In genomic region chr10:59524675-59525074, GRCm38 (mm10) we compare ENCODE assay signal across 21 mouse cellular contexts.
DNase-seq lines count a peak whose midpoint lies in the region; ATAC-seq and TF ChIP-seq lines count a peak whose summit lies in the region.
"Had no signal": no experiment of that assay in that cellular context is flagged by ENCODE, and none has a peak within 500 bp of the region (broad histone marks: within the 10 kb centered on the region; RNA-seq: fewer than 3 reads in every experiment).

No protein-coding gene starts in this region.

- TF ChIP-seq CTCF in ES-Bruce4 (IDR thresholded peaks at IDR 0.05; ENCODE audit: low read depth, low read length), result no peak

- peak overlapping the region; percentile 54; the same call in 1 of the 2 replicates for H3K4me2 ChIP-seq in heart, embryonic 13.5 days
- no peak overlapping the region for H3K4me2 ChIP-seq in intestine, embryonic 15.5 days (replicated peaks)
- H3K4me2 ChIP-seq: embryonic facial prominence, embryonic 15.5 days; liver, embryonic 13.5 days; midbrain, embryonic 11.5 days; neural tube, embryonic 12.5 days had no signal

- peak overlapping the region; percentile 12 for H3K9ac ChIP-seq in heart, embryonic 13.5 days
- H3K9ac ChIP-seq in ES-Bruce4 (ENCODE audit: low read depth, poor library complexity, severe bottlenecking), result no peak overlapping the region; the same call in none of the 2 replicates
- no peak overlapping the region for H3K9ac ChIP-seq in intestine, embryonic 15.5 days
- H3K9ac ChIP-seq: embryonic facial prominence, embryonic 15.5 days; liver, embryonic 13.5 days; neural tube, embryonic 12.5 days had no signal

- 0 out of 2 replicates have a peak, but pooled peaks have one; percentile 4 for TF ChIP-seq EP300 in ES-Bruce4 (IDR thresholded peaks at IDR 0.05; ENCODE audit: insufficient read depth, low read depth, low read length)

- no peak; the same call in 1 of the 2 replicates for ATAC-seq in heart, embryonic 13.5 days (ENCODE audit: extremely low read depth, insufficient number of reproducible peaks, low FRiP score, low TSS enrichment)
- peak; percentile 58; the same call in 1 of the 2 replicates for ATAC-seq in intestine, embryonic 15.5 days

- H3K9me3 ChIP-seq in heart, embryonic 13.5 days, result no peaks in the 10 kb centered on the region
- H3K9me3 ChIP-seq in ES-Bruce4 (replicated peaks; ENCODE audit: control insufficient read depth, insufficient read depth, low read length, poor library complexity, severe bottlenecking), result no peaks in the 10 kb centered on the region
- H3K9me3 ChIP-seq in intestine, embryonic 15.5 days, result no peaks in the 10 kb centered on the region
- H3K9me3 ChIP-seq: embryonic facial prominence, embryonic 15.5 days; forebrain, embryonic 10.5 days; liver, embryonic 13.5 days; neural tube, embryonic 12.5 days had no signal

- peak overlapping the region; percentile 86 for H3K27ac ChIP-seq in heart, embryonic 13.5 days (replicated peaks)
- no peak overlapping the region for H3K27ac ChIP-seq in ES-Bruce4 (ENCODE audit: insufficient read depth, low read length)
- no peak overlapping the region for H3K27ac ChIP-seq in intestine, embryonic 15.5 days
- H3K27ac ChIP-seq: embryonic facial prominence, embryonic 15.5 days; forebrain, embryonic 10.5 days; liver, embryonic 13.5 days; macrophage; neural tube, embryonic 12.5 days had no signal

- H3K4me3 ChIP-seq in heart, embryonic 13.5 days, result no peak overlapping the region
- no peak overlapping the region for H3K4me3 ChIP-seq in ES-Bruce4 (ENCODE audit: low read depth, low read length)
- H3K4me3 ChIP-seq in intestine, embryonic 15.5 days (replicated peaks), result no peak overlapping the region
- H3K4me3 ChIP-seq: embryonic facial prominence, embryonic 15.5 days; forebrain, embryonic 10.5 days; liver, embryonic 13.5 days; neural tube, embryonic 12.5 days had no signal

- no peaks in the 10 kb centered on the region for H3K27me3 ChIP-seq in heart, embryonic 13.5 days (replicated peaks)
- no peaks in the 10 kb centered on the region for H3K27me3 ChIP-seq in ES-Bruce4 (ENCODE audit: control insufficient read depth, insufficient read depth, low read length, poor library complexity, severe bottlenecking)
- no peaks in the 10 kb centered on the region for H3K27me3 ChIP-seq in intestine, embryonic 15.5 days (replicated peaks)
- H3K27me3 ChIP-seq: embryonic facial prominence, embryonic 15.5 days; liver, embryonic 13.5 days; neural tube, embryonic 12.5 days had no signal

- WGBS in heart, embryonic 13.5 days, result 67% methylated on average over 5 of the region's 5 CpGs
- WGBS in intestine, embryonic 15.5 days, result 83% methylated on average over 5 of the region's 5 CpGs

- DNase-seq in heart, postnatal 4 days, result no peak
- peak; percentile 31 to 46 for DNase-seq in kidney, postnatal 36 days
- no peak for DNase-seq in kidney, adult 18-20 months
- DNase-seq in right cerebral cortex, postnatal 36 days (ENCODE audit: low spot score in 2 of 2), result no peak
- no peak for DNase-seq in left cerebral cortex, postnatal 4 days
- DNase-seq: adrenal gland, adult 2 months; B cell, adult 2 months; cerebellum, postnatal 14 days; embryo, embryonic 11 days; gastrocnemius, postnatal 14 days; layer of hippocampus, postnatal 36 days; liver, embryonic 13.5 days; spleen, adult 18-20 months had no signal

- TF ChIP-seq POLR2A in ES-Bruce4 (IDR thresholded peaks at IDR 0.05; ENCODE audit: insufficient read depth, low read length), result no peak

- intact Hi-C loops in left cerebral cortex, postnatal 4 days (cut with DNase I), result no loop called here

- peaks cover 34% of the 10 kb centered on the region for H3K4me1 ChIP-seq in heart, embryonic 13.5 days
- H3K4me1 ChIP-seq in ES-Bruce4 (ENCODE audit: control insufficient read depth, insufficient read depth, low read length), result peaks cover 3% of the 10 kb centered on the region
- H3K4me1 ChIP-seq in intestine, embryonic 15.5 days (replicated peaks), result peaks cover 11% of the 10 kb centered on the region

- no peaks in the 10 kb centered on the region for H3K36me3 ChIP-seq in heart, embryonic 13.5 days
- no peaks in the 10 kb centered on the region for H3K36me3 ChIP-seq in ES-Bruce4 (ENCODE audit: control insufficient read depth, insufficient read depth, low read length, poor library complexity, severe bottlenecking)
- no peaks in the 10 kb centered on the region for H3K36me3 ChIP-seq in intestine, embryonic 15.5 days
- H3K36me3 ChIP-seq: embryonic facial prominence, embryonic 15.5 days; forebrain, embryonic 10.5 days; liver, embryonic 13.5 days; neural tube, embryonic 12.5 days had no signal

Comparison
In these comparisons a context has a peak if more than half of its experiments do, and no peak if none do; other contexts are left out.
1. DNase-seq: peak in kidney, postnatal 36 days (2 of 2); none in heart, postnatal 4 days (single experiment), kidney, adult 18-20 months (single experiment), right cerebral cortex, postnatal 36 days (0 of 2) and left cerebral cortex, postnatal 4 days (single experiment).